Mouse (Mus musculus): ENCODE measurements at regions not wholly inside any gene's neighbourhood (a gene's known extent, or its start where the extent isn't known, plus 50 kb on each side); places are given as distances from the start of the nearest gene placed in this dataset.

- Histone ChIP-seq H3K27me3 (replicated peaks; ENCODE audit: insufficient read depth, low read length) (no peaks in the 10 kb centered on the region), H3K4me3 (ENCODE audit: low read depth, low read length) (no peak overlapping the region), H3K9ac (replicated peaks; ENCODE audit: low read depth) (no peak overlapping the region), H3K27ac (ENCODE audit: low read length) (no peak overlapping the region), H3K4me1 (ENCODE audit: insufficient read depth, low read depth, low read length) (peaks cover 10% of the 10 kb centered on the region; the same call in 1 of the 2 replicates), H3K9me3 (ENCODE audit: low read length) (no peaks in the 10 kb centered on the region), H3K4me2 (replicated peaks; ENCODE audit: low read depth, low read length) (no peak overlapping the region), H3K36me3 (ENCODE audit: insufficient read depth, low read length) (no peaks in the 10 kb centered on the region)
- WGBS = 52% methylated on average over 6 of the region's 6 CpGs
- ATAC-seq (no peak), DNase-seq (ENCODE audit: low spot score) (no peak)
- TF ChIP-seq EP300 (IDR thresholded peaks at IDR 0.05) (no peak), CTCF (IDR thresholded peaks at IDR 0.05) (no peak)
These were observed 68.6 kb downstream of the Dad1 start for GRCm38 (mm10) chr14:54185265-54185830.

GRCm38 (mm10) chr14:54183873-54184272, 70.0 kb downstream of the Dad1 start:
- Histone ChIP-seq H3K27me3 (replicated peaks; ENCODE audit: insufficient read depth, low read length) (no peaks in the 10 kb centered on the region), H3K4me2 (replicated peaks; ENCODE audit: low read depth, low read length) (no peak overlapping the region), H3K27ac (ENCODE audit: low read length) (no peak overlapping the region), H3K4me1 (ENCODE audit: insufficient read depth, low read depth, low read length) (peaks cover 10% of the 10 kb centered on the region; the same call in 1 of the 2 replicates), H3K4me3 (ENCODE audit: low read depth, low read length) (no peak overlapping the region), H3K36me3 (ENCODE audit: insufficient read depth, low read length) (no peaks in the 10 kb centered on the region), H3K9ac (replicated peaks; ENCODE audit: low read depth) (no peak overlapping the region), H3K9me3 (ENCODE audit: low read length) (no peaks in the 10 kb centered on the region)
- DNase-seq (ENCODE audit: low spot score) (peak; percentile 40), ATAC-seq (peak; percentile 43; the same call in 1 of the 2 replicates)
- WGBS = 55% methylated on average over 3 of the region's 3 CpGs
- TF ChIP-seq EP300 (IDR thresholded peaks at IDR 0.05) = no peak
- TF ChIP-seq CTCF (IDR thresholded peaks at IDR 0.05) = no peak

GRCm38 (mm10) chr14:54182838-54183237, 71.1 kb downstream of the Dad1 start:
- Histone ChIP-seq H3K9ac (replicated peaks; ENCODE audit: low read depth) (no peak overlapping the region), H3K4me2 (replicated peaks; ENCODE audit: low read depth, low read length) (no peak overlapping the region), H3K36me3 (ENCODE audit: insufficient read depth, low read length) (no peaks in the 10 kb centered on the region), H3K27me3 (replicated peaks; ENCODE audit: insufficient read depth, low read length) (no peaks in the 10 kb centered on the region), H3K4me3 (ENCODE audit: low read depth, low read length) (no peak overlapping the region), H3K9me3 (ENCODE audit: low read length) (no peaks in the 10 kb centered on the region), H3K27ac (ENCODE audit: low read length) (no peak overlapping the region), H3K4me1 (ENCODE audit: insufficient read depth, low read depth, low read length) (peaks cover 13% of the 10 kb centered on the region; the same call in 1 of the 2 replicates)
- ATAC-seq (no peak), DNase-seq (ENCODE audit: low spot score) (no peak)
- WGBS = 77% methylated on average over 10 of the region's 10 CpGs
- TF ChIP-seq CTCF (IDR thresholded peaks at IDR 0.05) (no peak), EP300 (IDR thresholded peaks at IDR 0.05) (no peak)

- Histone ChIP-seq H3K27me3 (replicated peaks; ENCODE audit: insufficient read depth, low read length) (no peaks in the 10 kb centered on the region), H3K27ac (ENCODE audit: low read length) (no peak overlapping the region), H3K9me3 (ENCODE audit: low read length) (no peaks in the 10 kb centered on the region), H3K4me2 (replicated peaks; ENCODE audit: low read depth, low read length) (no peak overlapping the region), H3K4me1 (ENCODE audit: insufficient read depth, low read depth, low read length) (peaks cover 13% of the 10 kb centered on the region; the same call in 1 of the 2 replicates), H3K4me3 (ENCODE audit: low read depth, low read length) (no peak overlapping the region), H3K9ac (replicated peaks; ENCODE audit: low read depth) (no peak overlapping the region), H3K36me3 (ENCODE audit: insufficient read depth, low read length) (no peaks in the 10 kb centered on the region)
- DNase-seq (ENCODE audit: low spot score) (peak; percentile 28), ATAC-seq (no peak)
- WGBS = 49% methylated on average over 3 of the region's 3 CpGs
- TF ChIP-seq EP300 (IDR thresholded peaks at IDR 0.05) (no peak), CTCF (IDR thresholded peaks at IDR 0.05) (no peak)
These were observed 72.6 kb downstream of the Dad1 start for GRCm38 (mm10) chr14:54181306-54181705.

- H3K9me3 ChIP-seq (ENCODE audit: low read length) = no peaks in the 10 kb centered on the region
- peak; percentile 25; the same call in 1 of the 2 replicates for ATAC-seq
- no peaks in the 10 kb centered on the region for H3K27me3 ChIP-seq (replicated peaks; ENCODE audit: insufficient read depth, low read length)
- no peak overlapping the region for H3K27ac ChIP-seq (ENCODE audit: low read length)
- DNase-seq (ENCODE audit: low spot score) = peak; percentile 48
- no peak overlapping the region for H3K4me2 ChIP-seq (replicated peaks; ENCODE audit: low read depth, low read length)
- no peaks in the 10 kb centered on the region for H3K36me3 ChIP-seq (ENCODE audit: insufficient read depth, low read length)
- no peak overlapping the region for H3K4me3 ChIP-seq (ENCODE audit: low read depth, low read length)
- 58% methylated on average over 3 of the region's 3 CpGs for WGBS
- no peak overlapping the region for H3K9ac ChIP-seq (replicated peaks; ENCODE audit: low read depth)
- no peak for TF ChIP-seq EP300 (IDR thresholded peaks at IDR 0.05)
- no peak for TF ChIP-seq CTCF (IDR thresholded peaks at IDR 0.05)
- H3K4me1 ChIP-seq (ENCODE audit: insufficient read depth, low read depth, low read length) = peaks cover 13% of the 10 kb centered on the region; the same call in 1 of the 2 replicates
These were observed 73.2 kb downstream of the Dad1 start for GRCm38 (mm10) chr14:54180754-54181153.

- DNase-seq (ENCODE audit: low spot score) = no peak
- peaks cover 13% of the 10 kb centered on the region; the same call in 1 of the 2 replicates for H3K4me1 ChIP-seq (ENCODE audit: insufficient read depth, low read depth, low read length)
These were observed 73.6 kb downstream of the Dad1 start for GRCm38 (mm10) chr14:54180271-54180670.

More at GRCm38 (mm10) chr14:54180271-54180670, 73.6 kb downstream of the Dad1 start:
- Histone ChIP-seq H3K4me2 (replicated peaks; ENCODE audit: low read depth, low read length) (no peak overlapping the region), H3K4me3 (ENCODE audit: low read depth, low read length) (no peak overlapping the region), H3K27me3 (replicated peaks; ENCODE audit: insufficient read depth, low read length) (no peaks in the 10 kb centered on the region), H3K9me3 (ENCODE audit: low read length) (no peaks in the 10 kb centered on the region), H3K27ac (ENCODE audit: low read length) (no peak overlapping the region), H3K9ac (replicated peaks; ENCODE audit: low read depth) (no peak overlapping the region), H3K36me3 (ENCODE audit: insufficient read depth, low read length) (no peaks in the 10 kb centered on the region)
- no peak for ATAC-seq
- WGBS = 70% methylated on average over 3 of the region's 3 CpGs
- TF ChIP-seq EP300 (IDR thresholded peaks at IDR 0.05) (no peak), CTCF (IDR thresholded peaks at IDR 0.05) (no peak)

All from lung, postnatal 0 days (tissue).